Mouse (Mus musculus): ENCODE measurements around the gene Prkg1. TPM values are rescaled to one million over a fixed set of nuclear protein-coding genes. Genes with fewer than 3 reads are reported as not detected.
"Not testable (repeated sequence)": the region's sequence is repeated elsewhere in the genome, so short reads cannot be mapped to it uniquely, and the experiment has no call there.

The Prkg1 gene
- total and polyA plus RNA-seq, 3 experiments: not detected

DNA sequence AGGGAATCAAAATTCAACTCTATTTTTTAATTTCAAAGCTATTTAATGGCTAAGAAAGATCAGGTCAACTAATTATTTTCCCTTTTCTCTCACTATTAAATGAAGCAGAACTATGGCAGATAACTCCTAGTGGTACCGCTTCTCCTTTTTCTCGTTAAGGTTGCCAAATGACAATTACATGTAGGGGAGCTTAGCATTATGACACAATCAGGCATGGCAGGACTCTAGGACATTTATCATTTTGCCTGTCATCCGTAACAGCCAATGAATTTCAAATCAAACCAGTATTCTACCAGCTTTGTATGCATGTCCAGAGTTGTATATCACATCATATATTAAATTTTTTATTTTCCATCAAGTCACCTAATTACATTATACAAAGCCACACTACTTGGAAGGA is 536.4 kb downstream of the Prkg1 start:
- Histone ChIP-seq H3K4me1 (ENCODE audit: control insufficient read depth in 1 of 2, insufficient read depth in 2 of 2, low read length in 2 of 2) (no peaks in the 10 kb centered on the region), H3K36me3 (ENCODE audit: control insufficient read depth in 1 of 2, insufficient read depth in 2 of 2, low read length in 2 of 2) (no peaks in the 10 kb centered on the region), H3K4me3 (ENCODE audit: control insufficient read depth in 1 of 2, insufficient read depth in 1 of 2, low read depth in 2 of 2, low read length in 2 of 2) (no peak overlapping the region), H3K79me2 (ENCODE audit: control insufficient read depth, insufficient read depth, low read length, poor library complexity) (no peaks in the 10 kb centered on the region), H3K9ac (ENCODE audit: control insufficient read depth, low read depth, low read length, poor library complexity, severe bottlenecking) (no peak overlapping the region), H3K27ac (ENCODE audit: control insufficient read depth, low read depth, low read length) (no peak overlapping the region), H3K27me3 (ENCODE audit: control insufficient read depth in 1 of 2, insufficient read depth in 2 of 2, low read length in 2 of 2) (no peaks in the 10 kb centered on the region), H3K9me3 (replicated peaks; ENCODE audit: insufficient read depth, low read length) (no peaks in the 10 kb centered on the region)
- no peak for DNase-seq (ENCODE audit: low read depth, low spot score)
- TF ChIP-seq CHD2 (IDR thresholded peaks at IDR 0.05; ENCODE audit: low read length) (no peak), UBTF (IDR thresholded peaks at IDR 0.05; ENCODE audit: borderline replicate concordance, insufficient read depth, low read depth, low read length) (no peak), MAX (IDR thresholded peaks at IDR 0.05; ENCODE audit: low read length) (no peak), MAZ (IDR thresholded peaks at IDR 0.05; ENCODE audit: low read depth, low read length) (no peak), USF2 (IDR thresholded peaks at IDR 0.05; ENCODE audit: borderline replicate concordance in 1 of 2, insufficient read depth in 1 of 2, low read depth in 1 of 2, low read length in 2 of 2) (no peak), CHD1 (IDR thresholded peaks at IDR 0.05; ENCODE audit: low read depth, low read length) (no peak), ELF1 (IDR thresholded peaks at IDR 0.05; ENCODE audit: low read depth, low read length) (no peak), EP300 (IDR thresholded peaks at IDR 0.05; ENCODE audit: low read depth in 1 of 2, low read length in 2 of 2) (no peak), RAD21 (IDR thresholded peaks at IDR 0.05; ENCODE audit: low read depth, low read length) (no peak)

DNA sequence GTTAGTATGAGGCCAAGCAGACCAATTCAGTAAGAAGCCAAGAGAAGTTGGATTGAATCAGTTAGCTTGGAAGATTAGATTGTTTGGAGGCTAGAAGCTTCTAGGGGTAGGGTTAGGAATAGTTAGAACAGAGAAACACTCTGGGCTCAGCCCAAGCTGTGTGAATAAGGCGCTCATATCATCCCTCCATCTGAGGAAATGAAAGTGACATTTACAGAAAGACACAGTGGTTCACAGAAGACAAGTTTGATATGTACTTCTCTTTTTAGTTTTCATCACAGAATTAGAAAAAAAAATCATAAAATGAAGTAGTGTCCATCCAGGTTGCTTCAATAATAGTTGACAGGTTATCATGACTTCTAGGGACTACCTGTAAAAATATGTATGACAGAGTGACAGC is 541.4 kb downstream of the Prkg1 start:
- Histone ChIP-seq H3K36me3 (ENCODE audit: control insufficient read depth in 1 of 2, insufficient read depth in 2 of 2, low read length in 2 of 2) (no peaks in the 10 kb centered on the region), H3K9ac (ENCODE audit: control insufficient read depth, low read depth, low read length, poor library complexity, severe bottlenecking) (no peak overlapping the region), H3K9me3 (replicated peaks; ENCODE audit: insufficient read depth, low read length) (no peaks in the 10 kb centered on the region), H3K4me3 (ENCODE audit: control insufficient read depth in 1 of 2, insufficient read depth in 1 of 2, low read depth in 2 of 2, low read length in 2 of 2) (no peak overlapping the region), H3K27ac (ENCODE audit: control insufficient read depth, low read depth, low read length) (no peak overlapping the region), H3K4me1 (ENCODE audit: control insufficient read depth in 1 of 2, insufficient read depth in 2 of 2, low read length in 2 of 2) (no peaks in the 10 kb centered on the region), H3K27me3 (ENCODE audit: control insufficient read depth in 1 of 2, insufficient read depth in 2 of 2, low read length in 2 of 2) (no peaks in the 10 kb centered on the region), H3K79me2 (ENCODE audit: control insufficient read depth, insufficient read depth, low read length, poor library complexity) (no peaks in the 10 kb centered on the region)
- TF ChIP-seq CHD2 (IDR thresholded peaks at IDR 0.05; ENCODE audit: low read length): no peak
- no peak for TF ChIP-seq SMC3 (IDR thresholded peaks at IDR 0.05; ENCODE audit: low read depth, low read length)
- no peak for TF ChIP-seq POLR2AphosphoS2 (IDR thresholded peaks at IDR 0.05; ENCODE audit: low read length)
- no peak for TF ChIP-seq MAFK (IDR thresholded peaks at IDR 0.05; ENCODE audit: borderline replicate concordance, low read depth, low read length)
- no peak for TF ChIP-seq CTCF (IDR thresholded peaks at IDR 0.05 in 2 of 3, conservative IDR thresholded peaks at IDR 0.05 in 1 of 3; ENCODE audit: control insufficient read depth in 1 of 3, insufficient read depth in 1 of 3, low read depth in 2 of 3, low read length in 3 of 3, poor library complexity in 1 of 3, severe bottlenecking in 1 of 3)
- TF ChIP-seq MAX (IDR thresholded peaks at IDR 0.05; ENCODE audit: low read length): no peak
- no peak for TF ChIP-seq ETS1 (IDR thresholded peaks at IDR 0.05; ENCODE audit: low read depth, low read length)
- TF ChIP-seq HCFC1 (IDR thresholded peaks at IDR 0.05; ENCODE audit: low read depth, low read length): no peak
- TF ChIP-seq KAT2A (conservative IDR thresholded peaks at IDR 0.05; ENCODE audit: low read depth, low read length): no peak
- TF ChIP-seq NELFE (IDR thresholded peaks at IDR 0.05; ENCODE audit: low read depth, low read length): no peak
- TF ChIP-seq CHD1 (IDR thresholded peaks at IDR 0.05; ENCODE audit: low read depth, low read length): no peak
- TF ChIP-seq TAL1 (IDR thresholded peaks at IDR 0.05; ENCODE audit: low read length): no peak
- TF ChIP-seq TBP (IDR thresholded peaks at IDR 0.05; ENCODE audit: low read depth, low read length): no peak
- no peak for TF ChIP-seq GATA1 (IDR thresholded peaks at IDR 0.05; ENCODE audit: low read depth, low read length)
- no peak for TF ChIP-seq ZNF384 (IDR thresholded peaks at IDR 0.05; ENCODE audit: low read depth, low read length)
- no peak for DNase-seq (ENCODE audit: low read depth, low spot score)

DNA sequence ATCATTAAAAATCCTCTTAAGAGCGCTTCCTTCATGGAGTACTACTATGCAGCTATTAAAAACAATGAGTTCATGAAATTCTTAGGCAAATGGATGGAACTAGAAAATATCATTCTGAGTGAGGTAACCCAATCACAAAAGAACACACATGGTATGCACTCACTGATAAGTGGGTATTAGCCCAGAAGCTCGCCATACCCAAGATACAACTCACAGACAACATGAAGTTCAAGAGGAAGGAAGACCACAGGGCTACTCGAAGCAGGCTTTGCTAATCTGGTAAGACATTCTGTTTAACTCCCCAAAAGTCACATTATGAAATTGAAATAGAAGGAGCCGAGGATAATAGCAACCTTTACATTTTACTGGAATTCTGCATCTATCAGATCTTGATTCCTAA is 545.6 kb downstream of the Prkg1 start:
- H3K79me2 ChIP-seq (ENCODE audit: control insufficient read depth, insufficient read depth, low read length, poor library complexity); H3K4me3 ChIP-seq (ENCODE audit: control insufficient read depth in 1 of 2, insufficient read depth in 1 of 2, low read depth in 2 of 2, low read length in 2 of 2); H3K27ac ChIP-seq (ENCODE audit: control insufficient read depth, low read depth, low read length); H3K9ac ChIP-seq (ENCODE audit: control insufficient read depth, low read depth, low read length, poor library complexity, severe bottlenecking); DNase-seq (ENCODE audit: low read depth, low spot score); H3K27me3 ChIP-seq (ENCODE audit: control insufficient read depth in 1 of 2, insufficient read depth in 2 of 2, low read length in 2 of 2); H3K36me3 ChIP-seq (ENCODE audit: control insufficient read depth in 1 of 2, insufficient read depth in 2 of 2, low read length in 2 of 2); H3K4me1 ChIP-seq (ENCODE audit: control insufficient read depth in 1 of 2, insufficient read depth in 2 of 2, low read length in 2 of 2); H3K9me3 ChIP-seq (replicated peaks; ENCODE audit: insufficient read depth, low read length): not testable (repeated sequence)

All from MEL (cell line).